Mouse (Mus musculus): ENCODE data around the gene Gm5244.
A peak's percentile ranks its signal among the peaks of the same experiment; 100 is the strongest.

Gm5244 gene

GRCm38 (mm10) chr19:12846382-12846781 lies at the start of gene Gm5244:
Gene Gm5244, plus strand, starts transcription at chr19:12846682.
- no peak for ATAC-seq (ENCODE audit: low TSS enrichment)

- ATAC-seq (ENCODE audit: low TSS enrichment): no peak
Measured at GRCm38 (mm10) chr19:12797071-12797470, 49.4 kb upstream of the Gm5244 start.

- no peak for ATAC-seq (ENCODE audit: low TSS enrichment)
Measured at GRCm38 (mm10) chr19:12798404-12798803, 48.1 kb upstream of the Gm5244 start.

GRCm38 (mm10) chr19:12799081-12799480 lies 47.4 kb upstream of the Gm5244 start:
- no peak for ATAC-seq (ENCODE audit: low TSS enrichment)

- ATAC-seq (ENCODE audit: low TSS enrichment): no peak
Measured at GRCm38 (mm10) chr19:12800621-12801020, 45.9 kb upstream of the Gm5244 start.

- 0 out of 2 replicates have a peak, but pooled peaks have one; percentile 4 for ATAC-seq (ENCODE audit: low TSS enrichment)
Measured at GRCm38 (mm10) chr19:12801046-12801445, 45.4 kb upstream of the Gm5244 start.

GRCm38 (mm10) chr19:12802830-12803229 lies 43.7 kb upstream of the Gm5244 start:
- ATAC-seq (ENCODE audit: low TSS enrichment): peak; percentile 99

- ATAC-seq (ENCODE audit: low TSS enrichment): no peak
Measured at GRCm38 (mm10) chr19:12804237-12804636, 42.2 kb upstream of the Gm5244 start.

- no peak for ATAC-seq (ENCODE audit: low TSS enrichment)
Measured at GRCm38 (mm10) chr19:12805730-12806129, 40.8 kb upstream of the Gm5244 start.

- ATAC-seq (ENCODE audit: low TSS enrichment): no peak
Measured at GRCm38 (mm10) chr19:12806214-12806613, 40.3 kb upstream of the Gm5244 start.

- ATAC-seq (ENCODE audit: low TSS enrichment): no peak
Measured at GRCm38 (mm10) chr19:12812644-12813364, 33.7 kb upstream of the Gm5244 start.

GRCm38 (mm10) chr19:12813883-12814282 lies 32.6 kb upstream of the Gm5244 start:
- ATAC-seq (ENCODE audit: low TSS enrichment): no peak

GRCm38 (mm10) chr19:12818507-12818906 lies 28.0 kb upstream of the Gm5244 start:
- no peak for ATAC-seq (ENCODE audit: low TSS enrichment)

GRCm38 (mm10) chr19:12820383-12820782 lies 26.1 kb upstream of the Gm5244 start:
- ATAC-seq (ENCODE audit: low TSS enrichment): no peak

GRCm38 (mm10) chr19:12824549-12824948 lies 21.9 kb upstream of the Gm5244 start:
- no peak for ATAC-seq (ENCODE audit: low TSS enrichment)

GRCm38 (mm10) chr19:12830823-12831430 lies 15.6 kb upstream of the Gm5244 start:
- no peak for ATAC-seq (ENCODE audit: low TSS enrichment)

GRCm38 (mm10) chr19:12831559-12831958 lies 14.9 kb upstream of the Gm5244 start:
- ATAC-seq (ENCODE audit: low TSS enrichment): no peak

- peak; percentile 89 for ATAC-seq (ENCODE audit: low TSS enrichment)
Measured at GRCm38 (mm10) chr19:12833625-12834024, 12.9 kb upstream of the Gm5244 start.

GRCm38 (mm10) chr19:12838507-12838906 lies 8.0 kb upstream of the Gm5244 start:
- peak; percentile 85 for ATAC-seq (ENCODE audit: low TSS enrichment)

- ATAC-seq (ENCODE audit: low TSS enrichment): no peak
Measured at GRCm38 (mm10) chr19:12856983-12857382, 10.5 kb downstream of the Gm5244 start, which contains the start of gene Olfr1444. Gene Olfr1444, plus strand, starts transcription at chr19:12857283.

GRCm38 (mm10) chr19:12883555-12883954 lies 37.1 kb downstream of the Gm5244 start, which contains the start of gene Olfr1445:
Gene Olfr1445, plus strand, starts transcription at chr19:12883855.
- ATAC-seq (ENCODE audit: low TSS enrichment): no peak

GRCm38 (mm10) chr19:12893424-12893823 lies 46.9 kb downstream of the Gm5244 start, which contains the start of gene Olfr1446:
Gene Olfr1446, minus strand, starts transcription at chr19:12893524.
- ATAC-seq (ENCODE audit: low TSS enrichment): no peak
